Mouse (Mus musculus): ENCODE results near the gene Best1.

The Best1 gene

DNA sequence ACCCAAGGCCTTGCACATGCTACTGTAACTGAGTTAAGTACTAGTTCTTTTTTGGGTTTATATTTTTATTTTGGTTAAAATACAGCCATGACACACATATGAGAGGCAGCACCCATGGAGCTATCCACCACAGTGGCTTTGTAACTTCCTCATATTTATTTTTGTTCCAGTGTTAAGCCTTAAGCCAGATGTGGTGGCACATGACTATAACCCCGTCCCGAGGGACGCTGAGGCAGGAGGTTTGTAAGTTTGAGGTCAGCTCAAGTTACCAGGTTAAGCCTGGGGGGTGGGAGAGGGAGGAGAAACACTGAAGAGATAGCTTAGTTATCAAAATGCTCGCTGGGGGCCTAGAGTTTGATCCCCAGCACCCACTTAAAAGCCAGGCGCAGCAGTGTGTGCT, 64.9 kb downstream of the Best1 start:
- peak in 1 of 2 experiments; percentile 42 for DNase-seq (ENCODE audit: low spot score in 2 of 2)
